Mouse (Mus musculus) liver, postnatal 0 days (tissue): Measurements from ENCODE around the gene Rbfox1. TPM values are rescaled to one million over a fixed set of nuclear protein-coding genes. Genes with fewer than 3 reads are reported as not detected.

Experiments
- ATAC-seq: fragments of 200-750 bp; cut with Nextera tagmentation; 2 replicates; pipeline ENCODE4 v1.8.0; 2017; ENCODE audit warnings: mild to moderate bottlenecking, moderate library complexity
- DNase-seq: peaks from one replicate; pipeline ENCODE4 v3.0.0-alpha.2; 2016
- H3K27ac ChIP-seq: fragments of 300-500 bp; sonication (generic); 2 replicates; pipeline ENCODE4 v1.5.1; 2014; ENCODE audit warnings: antibody characterized with exemption, moderate library complexity, mild to moderate bottlenecking, low read depth
- H3K27me3 ChIP-seq: fragments of 300-500 bp; sonication (generic); 2 replicates; pipeline ENCODE4 v1.6.1; 2014; ENCODE audit warnings: low read length, control low read depth, mixed read lengths; ENCODE audit not compliant: insufficient read depth
- H3K36me3 ChIP-seq: fragments of 300-500 bp; sonication (generic); replicated peaks from 2 replicates; pipeline ENCODE4 v1.6.1; 2014; ENCODE audit warnings: mild to moderate bottlenecking, control low read depth, low read length, moderate library complexity, mixed read lengths; ENCODE audit not compliant: insufficient read depth
- H3K4me1 ChIP-seq: fragments of 300-500 bp; sonication (generic); 2 replicates; pipeline ENCODE4 v1.6.1; 2014; ENCODE audit warnings: antibody characterized with exemption, mild to moderate bottlenecking, control low read depth; ENCODE audit not compliant: insufficient read depth
- H3K4me2 ChIP-seq: fragments of 300-500 bp; sonication (generic); 2 replicates; pipeline ENCODE4 v1.6.1; 2014; ENCODE audit warnings: low read depth, mild to moderate bottlenecking, low read length, moderate library complexity, mixed read lengths
- H3K4me3 ChIP-seq: fragments of 300-500 bp; sonication (generic); 2 replicates; pipeline ENCODE4 v1.5.1; 2014; ENCODE audit warnings: low read depth, low read length
- H3K9ac ChIP-seq: fragments of 300-500 bp; sonication (generic); replicated peaks from 2 replicates; pipeline ENCODE4 v1.6.1; 2014; ENCODE audit warnings: mild to moderate bottlenecking, moderate library complexity
- H3K9me3 ChIP-seq: fragments of 300-500 bp; sonication (generic); 2 replicates; pipeline ENCODE4 v1.6.1; 2016; ENCODE audit warnings: mild to moderate bottlenecking, control low read depth, low read length, mixed read lengths
- CTCF ChIP-seq: sonication (generic); IDR thresholded peaks from 2 replicates; pipeline ENCODE4 v1.5.1; 2016; ENCODE audit warnings: antibody characterized with exemption, low read depth
- EP300 ChIP-seq: IDR thresholded peaks from 2 replicates; pipeline ENCODE4 v1.6.1; 2016; ENCODE audit warnings: antibody characterized with exemption, low read depth, mild to moderate bottlenecking
- WGBS: fragments of 180-500 bp; shearing (Covaris S2); extraction: QIAGEN DNeasy Blood & Tissue Kit; methylation state at CpG from one replicate; pipeline ENCODE4 v1.1.7; 2014; ENCODE audit not compliant: insufficient replicate concordance; 5-methylcytosine and 5-hydroxymethylcytosine counted together
- polyA plus RNA-seq: library from polyadenylated mRNA; unstranded; fragments of >200 nt; fragmentation: Nextera tagmentation; extraction: Ambion mirVana; gene quantifications from 2 replicates; pipeline ENCODE4 v1.2.1, GENCODE M21; 2015

The Rbfox1 gene
- polyA plus RNA-seq, 1 experiment from 2014 or later, result 0.12 TPM

DNA sequence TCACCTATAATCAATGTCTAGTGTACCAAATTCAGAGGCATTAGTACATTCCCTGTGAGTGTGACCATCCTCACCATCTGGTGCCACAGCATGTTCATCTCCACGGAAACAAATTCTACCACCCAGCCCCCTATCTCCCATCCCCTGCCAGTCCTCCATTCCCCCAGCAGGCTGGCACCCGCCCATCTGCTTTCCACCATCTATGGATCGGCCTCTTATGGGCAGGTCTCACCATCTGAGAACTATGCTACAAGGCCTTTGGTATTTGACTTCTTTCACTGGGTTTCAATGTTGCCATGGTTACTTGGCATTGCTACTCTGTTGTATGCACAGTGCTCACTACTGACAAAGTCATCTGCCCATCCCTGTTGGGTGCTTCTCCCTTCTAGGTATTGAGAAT lies 1340.8 kb downstream of the Rbfox1 start:
- TF ChIP-seq CTCF (no peak), EP300 (no peak)
- WGBS, result 85% methylated on average over 3 of the region's 3 CpGs

DNA sequence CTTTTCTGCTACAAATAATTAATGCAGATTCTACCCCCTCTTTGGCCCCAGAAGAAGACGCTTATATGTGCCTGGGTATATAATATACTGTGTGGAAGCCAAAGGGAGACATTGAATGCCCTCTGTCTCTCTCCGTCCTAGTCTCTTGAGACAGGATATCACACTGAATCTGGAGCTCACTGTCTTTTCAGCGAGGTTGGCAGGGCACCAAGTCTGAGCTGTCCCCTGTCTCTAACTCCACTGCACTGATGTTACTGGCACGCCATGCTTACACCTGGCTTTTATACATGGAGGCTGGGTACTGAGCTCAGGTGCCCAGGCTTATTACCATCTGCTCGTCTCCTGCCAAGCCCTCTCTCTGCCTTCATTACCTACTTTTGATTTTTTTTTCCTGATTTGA lies 1343.1 kb downstream of the Rbfox1 start:
- Histone ChIP-seq H3K36me3 (no peaks in the 10 kb centered on the region), H3K4me1 (no peaks in the 10 kb centered on the region), H3K9ac (no peak overlapping the region), H3K27me3 (no peaks in the 10 kb centered on the region), H3K4me3 (no peak overlapping the region), H3K9me3 (no peaks in the 10 kb centered on the region), H3K27ac (no peak overlapping the region), H3K4me2 (no peak overlapping the region)
- ATAC-seq, result no peak
- no peak for DNase-seq
- TF ChIP-seq EP300, result no peak
- TF ChIP-seq CTCF, result no peak
- WGBS, result 71% methylated on average over 5 of the region's 5 CpGs

More for the DNA sequence above, 1340.8 kb downstream of the Rbfox1 start:
- no peaks in the 10 kb centered on the region for H3K36me3 ChIP-seq
- no peaks in the 10 kb centered on the region for H3K4me1 ChIP-seq
- ATAC-seq, result no peak
- H3K4me2 ChIP-seq, result no peak overlapping the region
- no peak for DNase-seq
- H3K27ac ChIP-seq, result no peak overlapping the region
- no peak overlapping the region for H3K4me3 ChIP-seq
- H3K27me3 ChIP-seq, result no peaks in the 10 kb centered on the region
- H3K9ac ChIP-seq, result no peak overlapping the region
- H3K9me3 ChIP-seq, result no peaks in the 10 kb centered on the region

DNA sequence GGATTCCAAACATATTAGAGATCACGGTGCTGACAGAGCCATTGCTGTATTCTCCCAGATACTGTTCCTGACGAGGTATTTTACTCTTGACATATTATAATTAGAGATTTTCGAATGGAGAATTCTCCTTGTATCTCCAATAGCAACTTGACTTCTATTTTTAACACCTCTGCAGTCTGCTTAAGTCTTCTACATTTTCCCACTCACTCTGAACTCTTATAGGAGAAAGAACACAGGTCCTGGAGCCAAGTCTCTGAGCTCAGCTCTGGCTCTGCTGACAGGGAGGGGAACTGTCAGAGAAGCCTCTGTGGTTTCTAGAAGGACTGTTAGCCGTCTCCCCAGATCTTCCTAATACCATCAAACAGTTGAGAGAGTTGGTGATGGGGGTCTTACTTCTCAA lies 1344.1 kb downstream of the Rbfox1 start:
- no peak overlapping the region for H3K27ac ChIP-seq
- WGBS, result 49% methylated on average over 4 of the region's 4 CpGs
- no peaks in the 10 kb centered on the region for H3K36me3 ChIP-seq
- ATAC-seq, result no peak
- no peak overlapping the region for H3K4me2 ChIP-seq
- H3K27me3 ChIP-seq, result no peaks in the 10 kb centered on the region
- H3K9me3 ChIP-seq, result no peaks in the 10 kb centered on the region
- no peak for DNase-seq
- H3K4me3 ChIP-seq, result no peak overlapping the region
- no peak overlapping the region for H3K9ac ChIP-seq
- TF ChIP-seq CTCF (no peak), EP300 (no peak)
- H3K4me1 ChIP-seq, result no peaks in the 10 kb centered on the region

DNA sequence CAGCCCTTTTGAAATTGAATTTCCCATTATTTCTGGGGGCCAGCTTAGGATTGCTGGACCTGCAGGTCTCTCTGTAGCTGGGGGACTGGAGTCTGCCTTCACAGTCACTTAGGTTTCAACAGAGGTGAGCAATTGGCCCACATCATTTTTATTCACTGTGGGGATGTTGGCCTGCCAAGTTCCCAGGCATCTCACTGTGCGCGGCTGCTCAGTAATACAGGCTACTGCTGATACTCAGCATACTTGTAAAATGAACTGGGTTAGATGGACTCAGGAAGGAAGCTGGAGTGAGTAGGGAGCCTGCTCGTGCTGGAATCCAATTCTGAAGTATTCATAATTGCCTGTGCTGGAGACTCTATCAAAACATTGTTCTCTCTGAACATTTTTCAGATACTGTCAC lies 1356.5 kb downstream of the Rbfox1 start:
- DNase-seq (no peak), ATAC-seq (no peak)
- H3K36me3 ChIP-seq, result no peaks in the 10 kb centered on the region
- H3K27me3 ChIP-seq, result no peaks in the 10 kb centered on the region
- no peak overlapping the region for H3K27ac ChIP-seq
- H3K9ac ChIP-seq, result no peak overlapping the region
- 73% methylated on average over 3 of the region's 3 CpGs for WGBS
- no peak overlapping the region for H3K4me2 ChIP-seq
- H3K9me3 ChIP-seq, result no peaks in the 10 kb centered on the region
- TF ChIP-seq EP300, result no peak
- TF ChIP-seq CTCF, result no peak
- no peaks in the 10 kb centered on the region for H3K4me1 ChIP-seq
- H3K4me3 ChIP-seq, result no peak overlapping the region

DNA sequence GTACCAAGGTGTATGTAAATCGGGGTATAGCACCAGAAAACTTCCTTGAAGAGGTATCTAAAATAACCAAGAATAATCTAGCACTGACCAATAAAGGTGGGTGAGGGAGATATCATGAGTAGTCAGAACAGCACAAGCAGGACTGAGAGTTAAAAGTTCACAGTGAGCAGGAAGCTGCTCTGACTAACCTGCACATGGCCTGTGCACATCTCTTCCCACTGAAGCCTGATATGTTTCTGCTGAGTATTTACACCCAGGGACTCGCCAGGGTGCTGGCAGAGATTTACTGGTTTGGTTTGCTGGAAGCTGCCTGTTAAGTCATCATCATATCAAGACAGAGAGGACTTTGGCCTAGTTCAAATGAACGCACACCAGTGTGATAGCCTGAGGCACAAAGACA lies 1357.3 kb downstream of the Rbfox1 start:
- no peaks in the 10 kb centered on the region for H3K36me3 ChIP-seq
- no peaks in the 10 kb centered on the region for H3K27me3 ChIP-seq
- H3K9ac ChIP-seq, result no peak overlapping the region
- no peak overlapping the region for H3K4me2 ChIP-seq
- DNase-seq (no peak), ATAC-seq (no peak)
- 63% methylated on average over 3 of the region's 3 CpGs for WGBS
- no peak overlapping the region for H3K4me3 ChIP-seq
- H3K4me1 ChIP-seq, result no peaks in the 10 kb centered on the region
- H3K9me3 ChIP-seq, result no peaks in the 10 kb centered on the region
- TF ChIP-seq CTCF, result no peak
- no peak overlapping the region for H3K27ac ChIP-seq

DNA sequence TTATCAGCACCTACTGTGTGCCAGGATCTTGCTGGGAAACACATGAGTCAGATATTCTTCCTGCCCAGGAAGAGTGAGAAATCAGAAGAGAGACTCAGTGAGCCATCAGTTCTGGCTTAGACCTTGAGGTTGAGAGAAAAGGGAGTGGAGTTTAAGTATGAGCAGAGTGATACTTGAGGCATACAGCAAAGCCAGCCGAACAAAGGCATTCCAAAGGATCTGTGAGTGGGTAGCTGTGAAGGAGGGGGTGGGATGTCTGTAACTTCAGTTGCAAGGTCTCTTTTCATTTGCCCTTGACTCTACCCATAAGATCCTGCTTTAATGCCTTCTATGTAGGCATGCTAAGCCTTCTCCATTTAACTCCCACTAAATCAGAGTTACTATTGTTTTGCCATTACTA lies 1359.2 kb downstream of the Rbfox1 start:
- H3K9me3 ChIP-seq, result no peaks in the 10 kb centered on the region
- H3K27me3 ChIP-seq, result no peaks in the 10 kb centered on the region
- H3K4me1 ChIP-seq, result no peaks in the 10 kb centered on the region
- H3K4me2 ChIP-seq, result no peak overlapping the region
- DNase-seq, result no peak
- TF ChIP-seq EP300 (no peak), CTCF (no peak)
- no peak overlapping the region for H3K4me3 ChIP-seq
- H3K36me3 ChIP-seq, result no peaks in the 10 kb centered on the region
- no peak for ATAC-seq
- no peak overlapping the region for H3K27ac ChIP-seq
- 76% methylated on average over 1 of the region's 1 CpGs for WGBS
- H3K9ac ChIP-seq, result no peak overlapping the region

DNA sequence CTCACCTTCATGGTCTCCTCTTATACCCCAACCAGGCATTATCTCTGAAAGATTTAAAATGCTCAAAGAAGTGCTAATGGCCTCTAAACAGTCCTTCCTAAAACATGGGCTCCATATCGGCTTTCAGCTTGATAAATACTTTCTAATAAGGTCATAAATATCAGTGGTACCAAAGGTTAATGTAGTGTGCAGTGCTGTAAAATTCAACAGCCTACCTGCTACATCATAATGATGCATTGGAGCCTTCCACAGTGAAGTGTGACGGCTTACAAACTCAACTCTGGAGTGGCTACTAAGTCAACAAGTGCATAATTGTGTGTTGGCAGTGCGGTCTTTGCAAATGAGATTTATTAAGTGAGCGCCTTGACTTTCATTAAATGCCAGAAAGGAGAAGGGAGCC lies 1366.5 kb downstream of the Rbfox1 start:
- no peak overlapping the region for H3K9ac ChIP-seq
- TF ChIP-seq CTCF (no peak), EP300 (no peak)
- no peaks in the 10 kb centered on the region for H3K9me3 ChIP-seq
- no peak overlapping the region for H3K4me3 ChIP-seq
- no peaks in the 10 kb centered on the region for H3K27me3 ChIP-seq
- no peak overlapping the region for H3K4me2 ChIP-seq
- no peaks in the 10 kb centered on the region for H3K4me1 ChIP-seq
- no peak for DNase-seq
- 75% methylated on average over 4 of the region's 4 CpGs for WGBS
- no peak for ATAC-seq
- H3K27ac ChIP-seq, result no peak overlapping the region
- H3K36me3 ChIP-seq, result no peaks in the 10 kb centered on the region
